Mouse (Mus musculus) kidney, adult 18-20 months (tissue): ENCODE results near the gene Steap3.

Experiments
- DNase-seq: peaks from one replicate; pipeline ENCODE4 v3.0.0; 2021

Steap3 gene

DNA sequence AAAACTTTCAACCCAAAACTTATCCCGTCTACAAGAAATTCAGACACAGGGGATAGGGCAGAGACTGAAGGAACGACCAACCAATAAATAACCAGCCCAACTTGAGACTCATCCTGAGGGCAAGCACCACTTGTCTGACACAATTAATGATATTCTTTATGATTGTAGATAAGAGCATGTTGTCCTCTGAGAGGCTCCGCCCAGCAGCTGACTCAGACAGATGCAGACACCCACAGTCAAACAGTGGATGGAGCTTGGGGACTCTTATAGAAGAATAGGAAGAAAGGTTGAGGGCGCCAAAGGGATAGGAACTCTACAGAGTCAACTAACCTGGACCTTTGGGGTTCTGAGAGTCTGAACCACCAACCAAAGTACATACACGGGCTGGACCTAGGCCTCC is 22.7 kb downstream of the Steap3 start:
- no peak for DNase-seq

DNA sequence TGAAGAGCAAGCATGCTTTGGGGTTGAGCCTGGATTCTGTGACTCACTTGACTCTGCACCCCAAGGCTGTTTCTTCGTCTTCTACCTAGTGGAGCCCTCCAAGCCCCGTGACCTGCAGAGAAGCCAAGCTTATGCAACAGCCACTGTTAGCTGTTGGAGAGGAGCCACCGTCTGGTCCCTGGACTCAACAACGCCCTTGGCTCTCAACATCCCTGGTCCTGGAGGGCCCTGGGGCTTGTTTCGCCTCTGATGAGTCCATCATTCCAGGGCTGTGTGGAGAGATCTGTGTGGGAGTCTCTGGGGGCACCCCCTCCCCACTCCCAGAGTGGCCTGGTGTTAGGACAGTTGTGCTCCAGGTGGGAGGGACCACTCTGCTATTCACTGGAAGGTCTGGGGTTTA is 24.3 kb downstream of the Steap3 start:
- peak; percentile 32 for DNase-seq

DNA sequence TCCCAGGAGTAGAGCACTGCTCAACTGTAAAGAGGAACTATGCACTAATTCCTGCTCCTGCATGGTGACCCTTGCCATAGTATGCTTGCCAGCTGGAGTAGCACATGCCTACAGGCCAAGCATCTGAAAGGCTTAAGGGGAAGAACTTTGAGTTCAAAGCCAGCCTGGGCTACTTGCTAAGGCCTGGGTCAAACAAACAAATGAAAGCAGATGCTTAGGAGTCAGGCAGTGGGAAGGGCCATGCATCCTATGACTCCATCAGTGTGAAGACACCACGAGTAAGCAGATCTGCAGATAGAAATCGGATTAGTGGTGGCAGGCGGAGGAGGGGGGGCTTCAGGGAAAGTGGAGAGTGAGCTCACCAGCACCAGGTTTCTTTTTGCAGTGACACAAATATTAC is 25.2 kb downstream of the Steap3 start:
- DNase-seq: no peak

DNA sequence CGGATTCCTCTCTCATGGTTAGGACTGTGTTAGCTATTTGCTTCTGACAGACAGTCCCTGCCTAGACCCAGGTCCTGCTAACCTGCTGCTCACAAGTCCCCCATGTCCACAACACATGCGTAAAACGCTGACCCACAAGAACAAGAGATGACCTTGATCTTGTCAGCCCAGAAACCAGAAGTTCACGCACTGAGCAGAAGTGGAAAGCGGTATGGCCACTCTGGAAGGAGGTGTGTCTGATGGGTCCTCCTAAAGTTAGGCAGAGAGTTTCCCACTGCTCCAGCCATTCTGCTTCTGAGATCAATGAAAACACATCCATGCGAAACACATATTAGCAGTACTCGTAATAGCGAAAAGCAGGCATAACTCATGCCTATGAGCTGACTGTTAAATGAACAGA is 25.6 kb downstream of the Steap3 start:
- no peak for DNase-seq

DNA sequence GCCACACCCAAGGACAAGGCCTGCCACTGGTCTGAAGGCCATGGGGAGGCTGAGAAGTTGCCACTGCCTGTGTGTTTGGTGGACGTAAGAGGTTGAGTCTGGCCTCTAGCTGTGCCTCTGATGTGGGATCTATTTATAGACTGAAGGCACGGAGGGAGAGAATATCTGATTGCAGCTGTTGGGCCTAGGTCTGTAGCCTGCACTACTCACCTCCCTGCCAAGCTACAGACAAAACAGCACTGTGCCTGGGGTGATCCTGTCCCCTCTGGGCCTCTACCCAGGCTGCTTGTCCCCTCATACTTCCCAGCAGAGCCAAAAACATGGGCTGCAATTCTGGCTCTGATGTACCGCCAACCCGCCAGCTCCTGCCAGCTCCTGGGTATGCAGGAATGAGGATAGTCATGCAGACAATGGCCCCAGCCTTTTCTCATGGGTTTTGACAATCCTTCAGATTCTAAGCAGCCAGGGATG is 26.8 kb downstream of the Steap3 start:
- DNase-seq: no peak

DNA sequence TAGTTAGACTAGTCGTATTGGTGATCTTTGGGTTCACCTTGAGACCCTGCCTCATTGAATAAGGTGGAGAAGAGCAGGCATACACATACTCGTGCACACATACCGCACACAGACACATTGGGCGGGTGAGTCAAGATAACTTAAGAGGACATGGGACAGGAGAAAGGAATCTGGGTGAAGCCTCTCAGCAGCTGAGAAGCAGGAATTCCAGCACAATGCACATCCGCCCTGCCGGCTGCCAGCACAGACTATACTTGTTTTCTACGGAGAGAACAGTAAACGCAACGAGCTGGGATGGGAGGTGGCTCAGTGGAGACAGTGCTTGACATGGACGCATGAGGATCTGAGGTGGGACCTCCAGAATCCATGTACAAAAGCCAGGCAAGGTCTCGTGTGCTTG is 27.9 kb downstream of the Steap3 start:
- DNase-seq: no peak

DNA sequence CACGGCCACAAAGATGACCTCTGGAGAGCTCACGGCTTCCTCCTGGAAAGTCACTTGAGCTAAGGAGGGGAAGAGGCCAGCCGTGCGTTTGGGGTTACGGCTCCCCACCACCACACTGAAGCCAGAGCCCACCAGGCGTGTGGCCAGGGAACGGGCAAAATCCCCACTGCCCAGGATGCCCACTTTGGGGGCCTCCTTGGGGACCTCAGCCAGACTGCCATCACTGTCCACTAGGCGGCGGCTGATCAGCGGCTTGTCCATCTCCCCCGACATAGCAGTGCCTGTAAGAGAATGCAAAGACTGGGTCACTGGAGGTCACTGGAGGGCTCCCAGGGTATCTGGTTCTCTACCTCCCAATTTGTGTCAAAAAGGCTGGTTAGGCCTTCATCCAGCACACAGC is 28.5 kb downstream of the Steap3 start:
- no peak for DNase-seq

DNA sequence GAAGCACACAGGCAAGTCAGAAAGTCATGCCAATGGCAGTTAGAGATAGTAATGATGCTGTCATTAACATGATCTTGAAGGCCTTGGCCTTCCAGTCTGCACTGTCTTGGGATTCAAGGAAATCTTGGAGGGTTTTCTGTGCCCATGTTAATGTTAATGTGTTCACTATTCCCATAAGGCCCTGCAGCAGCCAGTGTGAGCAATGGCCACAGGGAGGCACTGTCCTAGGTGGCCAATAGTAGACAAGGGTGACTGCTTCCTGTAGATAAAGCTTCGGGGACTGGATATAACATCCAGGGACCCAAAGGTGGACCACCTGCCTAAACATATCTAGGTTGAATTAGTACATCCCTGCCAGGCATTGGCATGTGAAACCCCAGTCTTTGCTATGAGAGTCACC is 35.4 kb downstream of the Steap3 start:
- no peak for DNase-seq

DNA sequence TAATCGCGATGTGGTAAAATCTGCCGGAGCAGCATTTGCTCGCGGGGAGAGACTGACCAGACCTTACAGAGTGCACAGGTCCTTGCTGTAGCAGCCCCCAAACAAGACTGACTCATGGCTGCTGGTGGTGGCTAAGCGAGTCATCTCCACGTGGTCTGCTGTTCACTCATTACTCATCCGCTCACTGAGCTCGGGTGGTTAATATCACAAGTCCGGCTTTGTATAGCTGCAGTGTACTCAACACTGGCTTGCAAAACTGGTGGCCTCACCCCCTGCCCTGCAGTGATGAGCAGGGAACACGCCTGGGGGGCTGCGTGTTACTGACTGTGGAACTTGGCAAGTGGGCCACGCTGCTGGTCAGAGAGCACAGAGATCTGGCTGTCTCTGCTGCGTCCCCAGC is 36.1 kb downstream of the Steap3 start:
- DNase-seq: no peak

DNA sequence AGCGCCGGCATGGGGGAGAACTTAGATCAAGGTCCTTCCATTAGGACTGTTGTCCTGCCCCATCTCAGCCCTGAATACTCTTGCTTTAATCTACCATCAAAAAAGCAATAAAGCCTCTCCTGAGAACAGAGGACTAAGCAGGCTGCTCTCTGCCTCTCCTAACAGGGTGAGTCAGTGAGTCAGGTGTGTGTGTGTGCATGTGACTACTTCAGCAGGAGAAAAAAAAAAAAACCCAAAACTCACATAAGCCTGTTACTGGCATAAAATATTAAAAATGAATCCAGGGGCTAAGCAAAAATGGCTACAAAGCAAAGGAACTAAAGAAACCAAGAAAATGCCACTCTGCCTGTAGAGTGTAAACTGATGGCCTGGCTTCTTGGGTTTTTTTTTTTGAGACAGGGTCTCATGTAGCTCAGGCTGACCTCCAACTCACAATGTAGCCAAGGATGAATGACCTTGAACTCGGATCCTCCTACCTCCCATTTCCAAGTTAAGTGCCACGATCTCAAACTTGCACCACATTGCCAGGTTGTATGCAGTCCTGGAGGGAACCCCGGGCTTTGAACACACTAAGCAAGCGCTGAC is 36.8 kb downstream of the Steap3 start:
- no peak for DNase-seq

DNA sequence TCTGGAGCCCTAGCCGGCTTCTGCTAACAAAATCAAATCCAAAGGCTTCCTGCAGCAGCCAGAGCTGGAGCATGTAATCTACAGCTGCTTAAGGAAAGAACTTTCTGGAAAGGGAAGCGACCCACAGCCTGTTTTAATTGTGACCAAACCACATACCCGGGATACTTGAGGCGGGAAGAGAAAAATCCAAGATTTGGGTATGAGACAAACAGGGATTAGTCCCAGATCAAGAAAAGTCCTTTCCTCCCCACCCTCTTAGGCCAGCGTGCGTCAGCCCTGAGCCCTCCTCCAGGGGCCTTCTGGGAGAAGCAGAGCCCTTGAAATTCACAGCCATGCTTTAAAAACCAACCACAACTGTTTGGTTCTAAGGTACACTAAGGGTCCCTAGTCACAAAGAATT is 40.3 kb downstream of the Steap3 start:
- DNase-seq: no peak

DNA sequence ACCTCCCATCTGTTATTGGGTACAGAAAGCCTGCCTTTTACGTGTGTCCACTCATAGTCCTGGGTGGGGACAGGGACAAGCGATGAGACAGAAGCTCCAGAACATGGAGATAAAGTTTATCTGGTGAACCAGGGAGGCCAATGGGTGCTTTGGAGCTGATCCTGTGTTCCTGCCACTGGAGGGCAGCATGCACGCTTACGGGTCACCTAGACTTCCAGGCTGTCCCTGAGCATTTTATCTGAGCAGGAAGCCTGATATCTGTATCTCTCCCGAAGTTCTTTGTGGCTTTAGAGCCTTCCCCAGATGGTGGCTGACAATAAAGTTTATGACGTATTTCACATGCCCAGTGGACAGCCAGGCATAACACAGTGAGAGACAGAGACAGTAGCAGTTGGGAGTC is 41.2 kb downstream of the Steap3 start:
- peak; percentile 21 for DNase-seq

DNA sequence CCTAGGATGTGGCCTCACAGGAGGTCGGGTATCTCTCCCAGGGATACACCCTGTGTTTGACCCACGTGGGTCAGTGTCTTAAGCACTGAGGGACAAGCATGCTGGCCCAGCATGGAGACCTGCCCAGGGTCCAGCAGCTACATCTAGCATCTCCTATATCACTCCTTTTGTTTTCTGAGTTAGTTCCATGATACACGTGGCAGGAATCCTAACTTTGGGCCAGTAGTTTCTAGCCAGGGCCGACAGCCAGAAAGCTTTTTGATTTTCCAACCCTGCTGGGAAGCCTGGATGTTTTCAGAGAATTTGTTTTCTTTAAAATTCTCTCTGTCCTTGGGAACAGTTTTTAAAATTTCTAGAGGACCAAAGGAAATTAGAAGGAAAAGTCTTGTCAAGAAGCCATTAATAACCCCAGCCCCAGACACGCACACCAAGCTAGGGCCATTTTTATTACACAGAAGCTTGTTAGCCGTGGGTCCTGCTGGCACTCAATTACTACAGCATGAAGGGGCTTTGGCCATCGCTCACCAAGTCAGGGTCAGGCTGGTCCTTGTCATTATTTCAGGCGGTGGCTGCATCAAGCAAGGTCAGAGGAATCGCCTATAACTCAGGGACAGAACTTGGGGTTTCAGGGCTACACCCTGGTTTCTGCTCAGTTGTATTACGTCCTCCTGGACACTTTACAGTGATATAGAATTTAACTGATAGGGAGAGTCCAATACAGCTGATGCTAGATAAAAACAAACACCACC is 42.6 kb downstream of the Steap3 start:
- no peak for DNase-seq

DNA sequence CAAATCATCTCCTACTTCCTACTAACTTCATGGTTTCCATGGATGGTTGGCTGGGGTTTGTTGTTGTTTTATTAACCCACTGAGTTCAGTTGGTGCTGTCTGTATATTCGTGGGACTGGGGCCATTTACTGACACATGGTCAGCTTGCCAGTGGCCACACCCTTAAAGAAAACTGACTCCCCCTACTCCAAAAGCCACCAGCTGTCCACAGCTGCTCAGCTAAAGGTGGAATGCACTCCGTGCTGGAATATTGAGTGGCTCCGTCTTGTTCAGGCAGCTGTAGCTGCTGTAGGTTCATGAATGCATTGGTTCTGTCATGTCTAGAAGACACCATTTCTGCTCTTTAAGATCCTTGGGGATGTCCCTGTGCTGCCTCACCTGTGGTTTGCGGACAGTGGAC is 48.9 kb downstream of the Steap3 start:
- DNase-seq: no peak

DNA sequence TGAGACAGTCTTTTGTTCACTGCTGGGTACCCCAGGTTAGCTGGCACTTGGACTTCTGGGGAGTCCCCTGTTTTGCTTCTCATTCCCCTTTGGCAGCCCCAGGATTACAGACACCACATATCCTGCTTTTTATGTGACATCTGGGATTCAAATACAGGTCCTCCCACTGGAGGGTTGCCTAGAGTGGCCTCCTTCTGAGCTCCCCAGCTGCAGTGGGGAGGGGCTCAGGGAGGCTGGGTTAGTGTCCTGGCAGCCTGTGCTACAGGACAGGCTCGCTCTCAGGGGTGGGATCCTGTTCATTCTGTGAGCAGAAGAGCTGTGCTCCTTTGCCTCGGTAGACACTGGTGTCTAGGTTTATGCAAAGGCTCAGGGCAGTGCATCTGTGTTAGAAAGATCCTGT is 51.2 kb downstream of the Steap3 start:
- DNase-seq: no peak

DNA sequence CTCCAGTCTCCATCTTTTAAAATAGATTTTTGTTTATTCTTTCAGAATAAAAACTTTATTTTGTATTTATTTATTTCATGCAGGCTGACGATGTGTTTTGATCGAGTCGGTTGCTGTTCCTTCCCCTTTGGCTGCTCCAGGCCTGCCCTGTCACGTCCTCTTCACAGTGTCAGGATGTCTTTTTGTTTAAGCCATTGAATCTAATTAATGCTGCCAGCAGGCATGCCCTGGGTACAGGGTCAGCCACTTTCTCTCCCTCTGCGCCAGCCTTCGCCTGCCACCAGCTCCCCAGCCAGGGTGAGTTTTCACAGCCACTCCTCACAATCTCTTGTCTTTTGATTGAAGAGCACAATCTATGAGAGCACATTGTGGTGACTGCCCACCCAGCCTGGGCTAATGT is 51.7 kb downstream of the Steap3 start:
- no peak for DNase-seq

DNA sequence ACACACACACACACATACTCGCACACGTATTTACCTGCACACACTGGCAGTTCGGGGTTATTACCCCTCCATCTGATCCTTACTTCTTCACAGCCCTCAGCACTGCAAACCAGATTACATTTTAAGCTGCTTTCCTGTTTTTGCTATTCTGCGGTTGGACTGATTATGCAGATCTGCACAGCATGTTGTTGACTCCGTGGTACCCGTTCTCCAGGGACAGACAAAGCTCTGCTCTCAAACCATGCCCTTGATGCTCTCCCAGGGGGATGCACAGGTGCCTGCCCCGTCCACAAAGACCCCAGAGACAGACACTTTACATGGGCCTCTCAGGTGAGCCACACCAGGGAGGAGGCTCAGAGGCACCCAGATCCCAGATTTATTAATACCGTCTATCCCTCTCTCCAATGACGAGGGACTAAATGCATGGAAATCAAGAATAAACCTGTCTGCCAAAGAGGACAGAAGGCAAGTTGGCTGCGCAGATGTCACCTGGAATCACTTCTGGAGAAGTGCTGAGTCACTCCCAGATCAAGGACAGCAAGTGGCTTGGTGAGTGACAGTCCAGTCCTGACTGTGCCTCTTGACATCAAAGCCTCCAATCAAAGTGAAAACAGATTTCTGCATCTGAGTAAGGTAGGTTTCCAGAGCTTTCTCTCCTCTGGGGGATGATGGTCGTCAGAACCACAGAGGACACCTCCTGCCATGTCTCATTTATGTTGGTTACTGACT is 63.8 kb downstream of the Steap3 start:
- no peak for DNase-seq

DNA sequence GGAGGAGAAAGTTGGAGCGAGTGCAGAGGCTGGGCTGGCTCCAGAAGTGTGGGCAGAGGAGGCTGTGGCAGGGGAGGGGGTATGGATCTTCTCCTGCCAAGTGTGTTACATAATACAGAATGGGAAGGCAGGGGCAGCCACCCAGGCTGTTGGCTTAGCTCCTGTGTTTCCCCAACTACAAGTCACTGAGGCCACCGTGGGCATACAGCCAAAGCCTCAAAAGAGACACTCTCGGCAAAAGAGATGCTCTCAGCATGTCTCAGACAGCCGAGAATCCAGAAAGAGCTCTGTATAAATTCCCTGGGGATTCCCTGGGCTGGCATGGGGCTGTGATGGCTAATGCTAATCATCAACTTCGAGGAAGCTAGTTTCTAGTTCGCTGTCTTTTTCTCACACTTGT is 64.9 kb downstream of the Steap3 start:
- no peak for DNase-seq

DNA sequence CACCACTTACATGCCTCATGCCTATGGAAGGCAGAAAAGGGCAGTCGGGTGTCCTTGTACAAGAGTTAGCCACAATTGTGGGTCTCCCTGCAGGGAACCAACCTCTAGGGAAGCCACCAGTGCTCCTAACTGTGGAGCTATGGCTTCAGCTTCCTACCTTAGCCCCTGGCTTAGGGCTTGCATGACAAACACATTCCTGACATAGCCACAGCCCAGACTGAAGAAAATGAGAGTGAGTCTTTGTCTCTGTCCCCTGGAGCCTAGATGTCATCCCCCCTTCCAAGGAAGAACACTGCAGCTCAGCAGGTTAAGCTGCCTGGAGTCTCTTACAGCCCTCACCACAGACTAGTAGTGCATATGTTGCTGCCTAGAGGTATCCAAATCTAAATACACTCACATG is 67.7 kb downstream of the Steap3 start:
- DNase-seq: no peak

DNA sequence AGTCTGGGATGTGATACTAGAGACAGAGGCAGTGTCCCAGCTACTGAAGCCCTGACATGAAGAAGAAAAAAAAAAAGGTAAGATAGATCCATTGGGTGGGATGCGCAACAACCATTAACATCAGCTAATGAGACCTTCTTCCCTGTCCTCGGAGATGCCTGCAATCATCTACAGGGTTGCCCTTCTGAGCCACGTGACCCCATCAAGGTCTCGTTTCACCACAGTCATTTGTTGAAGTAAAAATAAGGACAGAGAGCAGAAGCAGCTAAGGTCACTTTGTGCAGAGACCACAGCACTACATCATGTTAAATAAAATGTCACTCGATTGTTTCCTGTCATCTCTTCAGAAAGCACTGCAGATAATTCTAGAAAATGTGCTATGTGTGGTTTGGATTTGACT is 68.7 kb downstream of the Steap3 start:
- DNase-seq: no peak

DNA sequence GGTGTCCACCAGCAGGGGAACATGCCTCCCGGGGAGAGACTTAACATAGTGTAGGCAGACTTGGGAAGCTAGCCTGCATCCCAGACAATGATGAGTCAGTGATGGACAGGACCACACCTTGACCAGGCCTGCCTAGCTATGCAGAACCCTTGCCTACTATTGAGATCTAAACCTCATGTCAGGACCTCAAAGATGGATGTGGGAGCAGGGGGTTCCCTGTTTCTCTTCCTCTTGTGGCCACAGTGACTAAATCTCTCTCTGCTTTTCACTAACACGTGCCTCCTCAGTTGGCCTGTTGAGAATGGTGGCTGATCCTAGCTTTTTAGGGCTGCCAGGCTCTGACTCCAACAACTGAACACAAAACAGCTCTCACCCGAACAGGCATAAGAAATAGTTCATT is 70.0 kb downstream of the Steap3 start:
- DNase-seq: no peak

DNA sequence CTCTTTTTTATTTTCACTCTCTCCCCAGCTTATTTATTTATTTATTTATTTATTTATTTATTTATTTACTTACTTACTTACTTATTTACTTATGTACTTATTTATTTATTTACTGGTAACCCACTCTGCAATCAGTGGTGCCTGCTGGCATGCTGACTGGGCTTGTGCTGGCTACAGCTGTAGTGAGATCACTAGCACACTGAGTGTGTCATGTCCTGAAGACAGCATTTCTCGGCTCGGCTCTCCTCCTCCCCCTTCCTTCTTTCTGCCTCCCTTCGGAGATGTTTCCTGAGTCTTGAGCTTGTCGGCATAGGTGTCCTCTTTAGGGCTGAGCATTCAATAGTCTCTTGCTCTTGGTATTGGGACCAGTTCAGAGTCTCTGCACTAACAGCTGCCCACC is 73.6 kb downstream of the Steap3 start:
- no peak for DNase-seq

DNA sequence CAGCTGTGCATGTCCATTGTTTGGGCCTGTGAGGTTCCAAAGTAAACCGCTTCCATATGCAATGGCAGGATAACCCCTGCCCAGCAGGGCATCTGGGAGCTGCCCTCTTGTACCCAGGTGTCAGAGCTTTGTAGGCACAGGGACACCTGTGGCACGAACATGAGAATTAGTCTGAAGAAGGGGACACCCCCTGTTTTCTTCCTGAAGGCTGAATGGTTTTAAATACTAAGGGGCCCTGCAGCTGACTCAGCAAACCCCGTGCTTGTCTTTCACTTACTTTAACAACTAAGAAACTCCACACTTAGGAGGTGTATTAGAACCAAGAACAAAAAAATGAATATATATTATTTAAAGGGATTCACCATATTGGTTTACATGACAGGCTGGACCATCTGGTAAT is 74.4 kb downstream of the Steap3 start:
- DNase-seq: no peak

DNA sequence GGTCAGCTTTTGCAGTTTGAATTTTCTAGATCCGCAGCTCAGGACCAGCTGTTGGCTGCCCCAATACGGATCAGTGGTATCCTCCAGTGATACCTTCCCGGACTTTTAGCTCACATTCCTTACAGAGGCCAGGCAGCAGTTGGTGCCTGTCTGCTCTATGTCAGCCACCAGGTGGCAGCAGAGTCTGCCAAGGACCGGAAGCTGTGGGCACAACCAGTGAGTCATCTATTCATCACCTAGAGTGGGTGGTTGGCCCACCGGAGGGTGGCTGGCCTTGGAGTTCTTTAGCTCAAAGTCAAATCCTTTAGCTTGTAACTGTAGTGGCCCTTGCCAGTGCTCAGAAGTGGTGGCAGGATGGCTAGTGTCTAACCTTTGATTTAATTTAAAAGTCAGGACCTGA is 75.3 kb downstream of the Steap3 start:
- peak; percentile 78 for DNase-seq
